Mouse (Mus musculus) naive thymus-derived CD4-positive, alpha-beta T cell, adult 2 months (primary cell): ENCODE results near the gene Rhoj.
"Not testable (repeated sequence)": the region's sequence is repeated elsewhere in the genome, so short reads cannot be mapped to it uniquely, and the experiment has no call there.

Source experiments
- DNase-seq: peaks from one replicate; pipeline ENCODE4 v3.0.0-alpha.2; 2011; ENCODE audit warnings: low read depth

Rhoj gene

GRCm38 (mm10) chr12:75394011-75394773, 86.1 kb downstream of the Rhoj start:
- no peak for DNase-seq

- no peak for DNase-seq
Observed at GRCm38 (mm10) chr12:75396616-75397015, 88.5 kb downstream of the Rhoj start.

GRCm38 (mm10) chr12:75397077-75397476, 89.0 kb downstream of the Rhoj start:
- DNase-seq, result no peak

GRCm38 (mm10) chr12:75412964-75413363, 104.8 kb downstream of the Rhoj start:
- peak; percentile 35 for DNase-seq

- DNase-seq, result peak; percentile 18
Observed at GRCm38 (mm10) chr12:75414991-75415390, 106.9 kb downstream of the Rhoj start.

- DNase-seq, result no peak
Observed at GRCm38 (mm10) chr12:75416681-75417080, 108.6 kb downstream of the Rhoj start, which contains the start of gene Gphb5. Gene Gphb5 (minus strand): TSS chr12:75416781.

GRCm38 (mm10) chr12:75424359-75424758, 116.2 kb downstream of the Rhoj start:
- DNase-seq, result no peak

GRCm38 (mm10) chr12:75424817-75425216, 116.7 kb downstream of the Rhoj start:
- no peak for DNase-seq

- DNase-seq, result no peak
Observed at GRCm38 (mm10) chr12:75425882-75426281, 117.8 kb downstream of the Rhoj start.

GRCm38 (mm10) chr12:75428719-75429118, 120.6 kb downstream of the Rhoj start:
- no peak for DNase-seq

- no peak for DNase-seq
Observed at GRCm38 (mm10) chr12:75429685-75430396, 121.7 kb downstream of the Rhoj start.

GRCm38 (mm10) chr12:75432400-75432799, 124.3 kb downstream of the Rhoj start:
- not testable (repeated sequence) for DNase-seq

GRCm38 (mm10) chr12:75446245-75446644, 138.1 kb downstream of the Rhoj start:
- no peak for DNase-seq

GRCm38 (mm10) chr12:75448921-75449320, 140.8 kb downstream of the Rhoj start:
- DNase-seq, result no peak

GRCm38 (mm10) chr12:75449475-75449966, 141.4 kb downstream of the Rhoj start:
- DNase-seq, result peak; percentile 70

- DNase-seq, result peak; percentile 66
Observed at GRCm38 (mm10) chr12:75450011-75450410, 141.9 kb downstream of the Rhoj start.

- DNase-seq, result no peak
Observed at GRCm38 (mm10) chr12:75450592-75450991, 142.5 kb downstream of the Rhoj start.
